Mouse (Mus musculus) olfactory bulb, adult 2 months (tissue): ENCODE data around the gene Tmtc1. TPM values are rescaled to one million over a fixed set of nuclear protein-coding genes. Genes with fewer than 3 reads are reported as not detected.

Source experiments
- H3K27ac ChIP-seq: fragments of 200-500 bp; 2 replicates; pipeline ENCODE4 v1.5.1; 2012; ENCODE audit warnings: low read depth, low read length; ENCODE audit not compliant: insufficient read depth
- H3K4me1 ChIP-seq: fragments of 200-500 bp; 2 replicates; pipeline ENCODE4 v1.6.1; 2012; ENCODE audit warnings: low read length; ENCODE audit not compliant: control insufficient read depth, insufficient read depth
- H3K4me3 ChIP-seq: fragments of 200-500 bp; 2 replicates; pipeline ENCODE4 v1.5.1; 2012; ENCODE audit warnings: mild to moderate bottlenecking, low read depth, low read length, moderate library complexity; ENCODE audit not compliant: insufficient read depth
- CTCF ChIP-seq: fragments of 200-500 bp; IDR thresholded peaks from 2 replicates; pipeline ENCODE4 v1.5.1; 2012; ENCODE audit warnings: low read depth, mild to moderate bottlenecking, low read length, moderate library complexity; ENCODE audit not compliant: insufficient read depth
- POLR2A ChIP-seq: fragments of 200-500 bp; IDR thresholded peaks from 2 replicates; pipeline ENCODE4 v1.6.1; 2012; ENCODE audit warnings: mild to moderate bottlenecking, low read depth, low read length, moderate library complexity; ENCODE audit not compliant: insufficient read depth
- WGBS: fragments of 180-500 bp; shearing (Covaris S2); methylation state at CpG from one replicate; pipeline ENCODE4 v1.1.7; 2018; 5-methylcytosine and 5-hydroxymethylcytosine counted together
- polyA plus RNA-seq: library from polyadenylated mRNA; stranded (reverse); fragments of >200 nt; gene quantifications from 2 replicates; pipeline ENCODE4 v1.2.4, GENCODE M21; 2012; ENCODE audit warnings: low replicate concordance; ENCODE audit not compliant: missing spikeins, insufficient read depth, insufficient read length

Gene Tmtc1
- polyA plus RNA-seq, 1 experiment, result not detected

- Histone ChIP-seq H3K27ac (no peak overlapping the region), H3K4me1 (no peaks in the 10 kb centered on the region), H3K4me3 (no peak overlapping the region)
- WGBS, result 68% methylated on average over 4 of the region's 4 CpGs
- TF ChIP-seq POLR2A (no peak), CTCF (no peak)
Measured at GRCm38 (mm10) chr6:148283224-148283881, 160.8 kb downstream of the Tmtc1 start.

- Histone ChIP-seq H3K4me3 (no peak overlapping the region), H3K27ac (no peak overlapping the region), H3K4me1 (no peaks in the 10 kb centered on the region)
- 71% methylated on average over 6 of the region's 6 CpGs for WGBS
- no peak for TF ChIP-seq POLR2A
- no peak for TF ChIP-seq CTCF
Measured at GRCm38 (mm10) chr6:148279240-148279639, 164.9 kb downstream of the Tmtc1 start.

- 77% methylated on average over 1 of the region's 1 CpGs for WGBS
- Histone ChIP-seq H3K4me3 (no peak overlapping the region), H3K4me1 (no peaks in the 10 kb centered on the region), H3K27ac (no peak overlapping the region)
- TF ChIP-seq POLR2A (no peak), CTCF (no peak)
Measured at GRCm38 (mm10) chr6:148276418-148276817, 167.8 kb downstream of the Tmtc1 start.

- Histone ChIP-seq H3K27ac (no peak overlapping the region), H3K4me3 (no peak overlapping the region), H3K4me1 (no peaks in the 10 kb centered on the region)
- TF ChIP-seq POLR2A (no peak), CTCF (no peak)
- 94% methylated on average over 4 of the region's 4 CpGs for WGBS
Measured at GRCm38 (mm10) chr6:148275046-148275445, 169.1 kb downstream of the Tmtc1 start.

GRCm38 (mm10) chr6:148260729-148261101 is 183.5 kb downstream of the Tmtc1 start:
- TF ChIP-seq POLR2A, result no peak
- TF ChIP-seq CTCF, result no peak
- peaks cover 6% of the 10 kb centered on the region; the same call in 1 of the 2 replicates for H3K4me1 ChIP-seq
- WGBS, result 90% methylated on average over 6 of the region's 6 CpGs
- H3K4me3 ChIP-seq, result no peak overlapping the region
- no peak overlapping the region for H3K27ac ChIP-seq

- no peak overlapping the region for H3K27ac ChIP-seq
- WGBS, result 53% methylated on average over 4 of the region's 4 CpGs
- no peak for TF ChIP-seq CTCF
Measured at GRCm38 (mm10) chr6:148259979-148260728, 184.0 kb downstream of the Tmtc1 start.

DNA sequence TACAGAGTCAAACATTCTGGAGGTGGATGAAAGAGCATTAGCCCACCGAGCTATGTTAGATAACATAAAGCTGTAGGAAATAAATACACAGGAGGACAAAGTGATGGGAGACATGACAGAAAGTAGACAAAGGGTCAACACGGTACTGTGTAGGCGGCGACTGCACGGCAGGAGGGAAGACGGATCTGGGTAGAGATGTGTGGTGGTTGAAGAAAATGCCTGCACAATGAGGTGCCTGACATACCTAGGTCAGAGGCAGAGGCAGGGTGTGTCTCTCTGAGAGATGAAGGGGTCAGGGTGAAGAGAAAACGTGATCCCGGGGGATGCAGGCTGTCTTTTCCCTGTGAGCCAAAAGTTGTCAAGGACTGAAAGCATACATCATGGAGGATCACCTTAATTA is 185.1 kb downstream of the Tmtc1 start:
- H3K27ac ChIP-seq, result no peak overlapping the region
- TF ChIP-seq POLR2A, result no peak
- WGBS, result 80% methylated on average over 8 of the region's 8 CpGs
- H3K4me3 ChIP-seq, result no peak overlapping the region
- H3K4me1 ChIP-seq, result peaks cover 6% of the 10 kb centered on the region; the same call in 1 of the 2 replicates

More at GRCm38 (mm10) chr6:148259979-148260728, 184.0 kb downstream of the Tmtc1 start:
- H3K4me3 ChIP-seq, result no peak overlapping the region
- H3K4me1 ChIP-seq, result peaks cover 6% of the 10 kb centered on the region; the same call in 1 of the 2 replicates

GRCm38 (mm10) chr6:148257805-148258204 is 186.4 kb downstream of the Tmtc1 start:
- WGBS, result 94% methylated on average over 2 of the region's 2 CpGs
- TF ChIP-seq CTCF (no peak), POLR2A (no peak)
- Histone ChIP-seq H3K4me3 (no peak overlapping the region), H3K27ac (no peak overlapping the region), H3K4me1 (peaks cover 6% of the 10 kb centered on the region; the same call in 1 of the 2 replicates)

- H3K4me1 ChIP-seq, result peaks cover 6% of the 10 kb centered on the region; the same call in 1 of the 2 replicates
- 92% methylated on average over 3 of the region's 3 CpGs for WGBS
- no peak overlapping the region for H3K4me3 ChIP-seq
- H3K27ac ChIP-seq, result no peak overlapping the region
- TF ChIP-seq CTCF (no peak), POLR2A (no peak)
Measured at GRCm38 (mm10) chr6:148256109-148256508, 188.1 kb downstream of the Tmtc1 start.
